Mouse (Mus musculus) embryo, embryonic 11.5 days (tissue): ENCODE results near the gene Fam47c.

Source experiments
- DNase-seq: peaks from one replicate; pipeline ENCODE4 v3.0.0-alpha.2; 2012; ENCODE audit warnings: low read depth, low spot score

The Fam47c gene

GRCm38 (mm10) chrX:78737463-78737862 lies at the start of gene Fam47c:
Gene Fam47c, plus strand, starts transcription at chrX:78737763.
- DNase-seq = no peak

- DNase-seq = no peak
These were observed 31.8 kb downstream of the Fam47c start for GRCm38 (mm10) chrX:78769408-78769807.

- no peak for DNase-seq
These were observed 39.5 kb downstream of the Fam47c start for GRCm38 (mm10) chrX:78777078-78777477.
